Mouse (Mus musculus): ENCODE data around the gene Cnih2.

Cnih2 gene

GRCm38 (mm10) chr19:5117494-5118383 lies 19.4 kb upstream of the Cnih2 start:
- peak; percentile 69 for TF ChIP-seq CTCF (conservative IDR thresholded peaks at IDR 0.05; ENCODE audit: low read length)
- no peak for TF ChIP-seq POU5F1 (IDR thresholded peaks at IDR 0.05; ENCODE audit: borderline replicate concordance, low read length)
- TF ChIP-seq NANOG (IDR thresholded peaks at IDR 0.05; ENCODE audit: borderline replicate concordance, low read length): no peak
- Histone ChIP-seq H3K36me3 (ENCODE audit: insufficient read depth, low read length) (peaks cover 9% of the 10 kb centered on the region), H3K27me3 (ENCODE audit: insufficient read depth, low read length) (peaks cover 18% of the 10 kb centered on the region), H3K4me1 (replicated peaks; ENCODE audit: low read depth, low read length) (peaks cover 31% of the 10 kb centered on the region), H3K9me3 (ENCODE audit: low read length) (no peaks in the 10 kb centered on the region), H3K4me3 (replicated peaks; ENCODE audit: low read length) (peak overlapping the region; percentile 96)

GRCm38 (mm10) chr19:5113783-5114182 lies 15.5 kb upstream of the Cnih2 start:
- no peak overlapping the region for H3K4me3 ChIP-seq (replicated peaks; ENCODE audit: low read length)
- no peaks in the 10 kb centered on the region for H3K9me3 ChIP-seq (ENCODE audit: low read length)
- H3K36me3 ChIP-seq (ENCODE audit: insufficient read depth, low read length): peaks cover 47% of the 10 kb centered on the region
- TF ChIP-seq POU5F1 (IDR thresholded peaks at IDR 0.05; ENCODE audit: borderline replicate concordance, low read length) (no peak), CTCF (conservative IDR thresholded peaks at IDR 0.05; ENCODE audit: low read length) (no peak), NANOG (IDR thresholded peaks at IDR 0.05; ENCODE audit: borderline replicate concordance, low read length) (no peak)
- H3K4me1 ChIP-seq (replicated peaks; ENCODE audit: low read depth, low read length): peaks cover 43% of the 10 kb centered on the region
- H3K27me3 ChIP-seq (ENCODE audit: insufficient read depth, low read length): peaks cover 4% of the 10 kb centered on the region

- peak; percentile 85 for TF ChIP-seq CTCF (conservative IDR thresholded peaks at IDR 0.05; ENCODE audit: low read length)
- TF ChIP-seq NANOG (IDR thresholded peaks at IDR 0.05; ENCODE audit: borderline replicate concordance, low read length): no peak
- TF ChIP-seq POU5F1 (IDR thresholded peaks at IDR 0.05; ENCODE audit: borderline replicate concordance, low read length): no peak
- Histone ChIP-seq H3K4me1 (replicated peaks; ENCODE audit: low read depth, low read length) (peaks cover 63% of the 10 kb centered on the region), H3K27me3 (ENCODE audit: insufficient read depth, low read length) (no peaks in the 10 kb centered on the region), H3K36me3 (ENCODE audit: insufficient read depth, low read length) (peaks cover 60% of the 10 kb centered on the region), H3K4me3 (replicated peaks; ENCODE audit: low read length) (peak overlapping the region; percentile 37; the same call in 1 of the 2 replicates), H3K9me3 (ENCODE audit: low read length) (no peaks in the 10 kb centered on the region)
Measured at GRCm38 (mm10) chr19:5109659-5110453, 11.5 kb upstream of the Cnih2 start.

GRCm38 (mm10) chr19:5108702-5109101 lies 10.4 kb upstream of the Cnih2 start:
- H3K4me1 ChIP-seq (replicated peaks; ENCODE audit: low read depth, low read length): peaks cover 59% of the 10 kb centered on the region
- peak overlapping the region; percentile 37; the same call in 1 of the 2 replicates for H3K4me3 ChIP-seq (replicated peaks; ENCODE audit: low read length)
- TF ChIP-seq NANOG (IDR thresholded peaks at IDR 0.05; ENCODE audit: borderline replicate concordance, low read length) (no peak), CTCF (conservative IDR thresholded peaks at IDR 0.05; ENCODE audit: low read length) (no peak), POU5F1 (IDR thresholded peaks at IDR 0.05; ENCODE audit: borderline replicate concordance, low read length) (no peak)
- no peaks in the 10 kb centered on the region for H3K27me3 ChIP-seq (ENCODE audit: insufficient read depth, low read length)
- no peaks in the 10 kb centered on the region for H3K9me3 ChIP-seq (ENCODE audit: low read length)
- H3K36me3 ChIP-seq (ENCODE audit: insufficient read depth, low read length): peaks cover 70% of the 10 kb centered on the region

GRCm38 (mm10) chr19:5108271-5108575 lies 9.9 kb upstream of the Cnih2 start:
- Histone ChIP-seq H3K4me1 (replicated peaks; ENCODE audit: low read depth, low read length) (peaks cover 54% of the 10 kb centered on the region), H3K4me3 (replicated peaks; ENCODE audit: low read length) (peak overlapping the region; percentile 37; the same call in 1 of the 2 replicates)
- TF ChIP-seq CTCF (conservative IDR thresholded peaks at IDR 0.05; ENCODE audit: low read length) (peak; percentile 43), POU5F1 (IDR thresholded peaks at IDR 0.05; ENCODE audit: borderline replicate concordance, low read length) (no peak)

DNA sequence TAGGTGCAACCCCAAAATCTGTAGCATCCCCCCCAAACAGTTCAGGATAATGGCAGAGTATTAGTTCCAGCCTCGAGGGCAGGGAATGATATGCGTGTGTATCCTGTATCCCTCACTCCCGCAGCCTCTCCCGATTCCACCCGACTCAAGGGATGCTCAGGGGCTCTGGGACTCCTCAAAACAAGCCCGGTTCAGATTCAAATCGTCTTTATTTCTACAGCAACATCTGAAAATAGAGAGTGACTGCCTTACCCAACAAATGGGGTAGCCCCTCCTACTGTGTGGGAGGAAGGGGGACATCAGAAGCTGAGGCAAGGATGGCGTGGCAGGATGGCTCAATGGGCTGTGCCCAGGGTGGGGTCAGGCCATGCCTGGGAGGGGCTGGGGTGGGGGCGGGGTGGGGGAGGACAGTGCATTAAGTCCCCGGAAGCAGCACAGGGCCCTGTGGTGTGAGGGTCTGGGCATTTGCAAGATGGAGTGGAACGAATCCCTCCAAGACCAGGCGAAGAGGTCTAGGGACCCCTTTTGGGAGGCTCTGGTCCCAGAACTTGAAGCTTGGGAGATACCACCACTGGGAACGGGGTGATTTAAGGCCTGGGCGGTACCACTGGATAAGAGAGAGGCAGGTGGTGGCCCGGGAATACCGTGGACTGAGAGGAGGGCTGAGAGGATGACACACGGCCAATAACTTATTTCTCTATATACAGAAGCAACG lies 9.4 kb upstream of the Cnih2 start:
- TF ChIP-seq NANOG (IDR thresholded peaks at IDR 0.05; ENCODE audit: borderline replicate concordance, low read length) (no peak), POU5F1 (IDR thresholded peaks at IDR 0.05; ENCODE audit: borderline replicate concordance, low read length) (no peak), CTCF (conservative IDR thresholded peaks at IDR 0.05; ENCODE audit: low read length) (no peak)
- Histone ChIP-seq H3K4me3 (replicated peaks; ENCODE audit: low read length) (0 out of 2 replicates have a peak overlapping the region, but pooled peaks have one; percentile 93), H3K9me3 (ENCODE audit: low read length) (no peaks in the 10 kb centered on the region), H3K27me3 (ENCODE audit: insufficient read depth, low read length) (no peaks in the 10 kb centered on the region), H3K4me1 (replicated peaks; ENCODE audit: low read depth, low read length) (peaks cover 53% of the 10 kb centered on the region), H3K36me3 (ENCODE audit: insufficient read depth, low read length) (peaks cover 72% of the 10 kb centered on the region)

More at GRCm38 (mm10) chr19:5108271-5108575, 9.9 kb upstream of the Cnih2 start:
- H3K9me3 ChIP-seq (ENCODE audit: low read length): no peaks in the 10 kb centered on the region
- peaks cover 70% of the 10 kb centered on the region for H3K36me3 ChIP-seq (ENCODE audit: insufficient read depth, low read length)
- no peaks in the 10 kb centered on the region for H3K27me3 ChIP-seq (ENCODE audit: insufficient read depth, low read length)

DNA sequence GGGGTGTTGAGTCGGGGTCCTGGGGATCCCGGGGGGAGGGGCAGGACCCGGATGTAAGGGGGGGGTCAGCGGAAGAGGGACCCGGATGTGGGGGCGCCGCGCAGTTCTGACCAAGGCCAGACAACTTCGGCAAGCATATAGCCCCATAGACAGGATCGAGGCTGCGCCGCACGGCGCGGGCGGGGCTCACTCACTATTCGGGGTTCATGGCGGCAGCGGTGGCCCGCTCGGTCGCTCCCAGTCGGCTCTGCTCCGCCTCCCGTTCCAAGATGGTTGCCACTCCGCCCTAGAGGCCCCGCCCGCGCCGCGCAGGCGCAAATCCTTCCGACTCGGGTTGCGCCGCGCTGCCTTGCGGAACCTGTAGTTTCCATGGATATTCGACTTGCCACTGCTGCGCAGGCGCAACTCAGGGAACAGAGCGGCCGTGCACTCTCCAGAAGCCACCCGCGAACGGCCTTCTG lies 8.4 kb upstream of the Cnih2 start, which contains the start of gene Rab1b:
Gene Rab1b (minus strand): TSS at position 342 of the 461 bp plus-strand sequence.
- Histone ChIP-seq H3K4me3 (replicated peaks; ENCODE audit: low read length) (peak within 1 kb of the TSS; percentile 93), H3K9me3 (ENCODE audit: low read length) (no peaks in the 10 kb centered on the region), H3K27me3 (ENCODE audit: insufficient read depth, low read length) (no peaks in the 10 kb centered on the region), H3K36me3 (ENCODE audit: insufficient read depth, low read length) (peaks cover 75% of the 10 kb centered on the region), H3K4me1 (replicated peaks; ENCODE audit: low read depth, low read length) (peaks cover 58% of the 10 kb centered on the region)
- TF ChIP-seq CTCF (conservative IDR thresholded peaks at IDR 0.05; ENCODE audit: low read length): no peak
- no peak for TF ChIP-seq NANOG (IDR thresholded peaks at IDR 0.05; ENCODE audit: borderline replicate concordance, low read length)
- TF ChIP-seq POU5F1 (IDR thresholded peaks at IDR 0.05; ENCODE audit: borderline replicate concordance, low read length): no peak

Measured in E14TG2a.4 (cell line).